Mouse (Mus musculus): ENCODE data around the gene Lrrc8d.

GRCm38 (mm10) chr5:105684861-105685600 lies 14.7 kb upstream of the Lrrc8d start:
- TF ChIP-seq GATA1 (IDR thresholded peaks at IDR 0.05; ENCODE audit: low read length): no peak
- no peak for TF ChIP-seq TAL1 (IDR thresholded peaks at IDR 0.05; ENCODE audit: low read length)
